12 mouse cellular contexts compared by ENCODE assay signal in the genomic region with DNA sequence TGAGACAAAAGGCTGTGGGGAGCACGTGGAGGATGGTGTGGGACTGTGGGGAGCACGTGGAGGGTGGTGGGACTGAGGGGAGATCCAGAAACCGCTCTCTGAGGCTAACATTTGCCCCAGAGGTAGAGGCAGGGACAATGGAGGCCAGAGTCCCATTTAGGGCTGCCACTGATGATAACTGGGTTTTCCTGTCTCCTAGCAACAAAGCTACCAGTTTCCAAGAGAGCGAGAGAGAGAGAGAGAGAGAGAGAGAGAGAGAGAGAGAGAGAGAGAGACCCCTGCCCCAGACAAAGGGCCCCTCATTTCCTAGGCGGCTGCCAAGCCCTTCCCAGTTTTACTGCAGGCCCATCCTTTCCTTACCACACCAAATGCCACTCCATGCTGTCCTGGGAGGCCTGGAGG. TPM values are rescaled to one million over a fixed set of nuclear protein-coding genes. Genes with fewer than 3 reads are reported as not detected.
DNase-seq lines count a peak whose midpoint lies in the region; ATAC-seq and TF ChIP-seq lines count a peak whose summit lies in the region.
"Had no signal": no experiment of that assay in that cellular context is flagged by ENCODE, and none has a peak within 500 bp of the region (broad histone marks: within the 10 kb centered on the region; RNA-seq: fewer than 3 reads in every experiment).

No protein-coding gene starts in this region.

- TF ChIP-seq POLR2A in heart, adult 2 months (IDR thresholded peaks at IDR 0.05; ENCODE audit: insufficient read depth, low read depth, low read length), result no peak

- peak overlapping the region; percentile 50 for H3K9ac ChIP-seq in neural tube, embryonic 11.5 days (ENCODE audit: low read length)
- peak overlapping the region; percentile 58 for H3K9ac ChIP-seq in hindbrain, embryonic 16.5 days (ENCODE audit: low read depth, low read length)
- H3K9ac ChIP-seq in midbrain, embryonic 14.5 days (replicated peaks; ENCODE audit: low read length), result peak overlapping the region; percentile 34
- H3K9ac ChIP-seq in heart, adult 2 months (ENCODE audit: low read depth, low read length), result no peak overlapping the region
- H3K9ac ChIP-seq: embryonic facial prominence, embryonic 12.5 days; lung, embryonic 15.5 days had no signal

- no peaks in the 10 kb centered on the region for H3K9me3 ChIP-seq in neural tube, embryonic 11.5 days (ENCODE audit: control insufficient read depth, low read length)
- H3K9me3 ChIP-seq in hindbrain, embryonic 16.5 days (ENCODE audit: control insufficient read depth, low read length), result no peaks in the 10 kb centered on the region
- H3K9me3 ChIP-seq in midbrain, embryonic 14.5 days (ENCODE audit: control insufficient read depth, low read length), result no peaks in the 10 kb centered on the region
- H3K9me3 ChIP-seq: embryonic facial prominence, embryonic 12.5 days; limb, embryonic 15.5 days; lung, embryonic 15.5 days had no signal

- DNase-seq in neural tube, embryonic 11.5 days (ENCODE audit: low spot score), result peak; percentile 56
- DNase-seq in neural tube, embryonic 10.5 days (ENCODE audit: extremely low spot score, low spot score), result no peak
- peak; percentile 70 for DNase-seq in midbrain, embryonic 14.5 days
- no peak for DNase-seq in gastrocnemius, postnatal 25 days
- DNase-seq in frontal cortex, postnatal 36 days (ENCODE audit: low spot score in 2 of 2), result no peak
- DNase-seq in left cerebral cortex, adult 18-20 months (ENCODE audit: low spot score in 2 of 2), result no peak
- DNase-seq in heart, adult 2 months, result no peak
- DNase-seq: cerebellum, adult 2 months had no signal

- TF ChIP-seq EP300 in heart, adult 2 months (IDR thresholded peaks at IDR 0.05; ENCODE audit: insufficient read depth, low read depth, low read length), result no peak

- peak; percentile 31 for ATAC-seq in neural tube, embryonic 11.5 days (ENCODE audit: insufficient read depth, low FRiP score, low TSS enrichment)
- ATAC-seq in hindbrain, embryonic 16.5 days, result peak; percentile 14; the same call in 1 of the 2 replicates
- ATAC-seq in midbrain, embryonic 14.5 days (ENCODE audit: low FRiP score, low TSS enrichment), result peak; percentile 41; the same call in 1 of the 2 replicates

- no peak overlapping the region for H3K4me3 ChIP-seq in neural tube, embryonic 11.5 days (ENCODE audit: low read depth, low read length)
- no peak overlapping the region for H3K4me3 ChIP-seq in hindbrain, embryonic 16.5 days (ENCODE audit: low read length)
- no peak overlapping the region for H3K4me3 ChIP-seq in midbrain, embryonic 14.5 days (replicated peaks; ENCODE audit: low read depth, low read length)
- H3K4me3 ChIP-seq in heart, adult 2 months, result no peak overlapping the region
- H3K4me3 ChIP-seq: embryonic facial prominence, embryonic 12.5 days; limb, embryonic 15.5 days; lung, embryonic 15.5 days had no signal

- intact Hi-C loops in heart, adult 2 months (cut with DNase I), result no loop called here

- TF ChIP-seq CTCF in heart, adult 2 months (IDR thresholded peaks at IDR 0.05), result no peak

- WGBS in neural tube, embryonic 11.5 days, result 15% methylated on average over 4 of the region's 5 CpGs
- WGBS in hindbrain, embryonic 16.5 days, result 15% methylated on average over 5 of the region's 5 CpGs
- WGBS in midbrain, embryonic 14.5 days, result 0% methylated on average over 5 of the region's 5 CpGs
- 65% methylated on average over 5 of the region's 5 CpGs for WGBS in heart, adult 2 months

- peak overlapping the region; percentile 9; the same call in 1 of the 2 replicates for H3K4me2 ChIP-seq in neural tube, embryonic 11.5 days (ENCODE audit: low read depth)
- no peak overlapping the region for H3K4me2 ChIP-seq in hindbrain, embryonic 16.5 days (ENCODE audit: low read length)
- peak overlapping the region; percentile 26 for H3K4me2 ChIP-seq in midbrain, embryonic 14.5 days (ENCODE audit: low read length)
- H3K4me2 ChIP-seq: embryonic facial prominence, embryonic 12.5 days; limb, embryonic 15.5 days; lung, embryonic 15.5 days had no signal

- H3K4me1 ChIP-seq in neural tube, embryonic 11.5 days (ENCODE audit: control insufficient read depth, insufficient read depth, low read length), result peaks cover 64% of the 10 kb centered on the region
- H3K4me1 ChIP-seq in hindbrain, embryonic 16.5 days (ENCODE audit: control insufficient read depth, insufficient read depth, low read depth, low read length), result peaks cover 72% of the 10 kb centered on the region
- peaks cover 85% of the 10 kb centered on the region for H3K4me1 ChIP-seq in midbrain, embryonic 14.5 days (ENCODE audit: control insufficient read depth, insufficient read depth, low read length)
- no peaks in the 10 kb centered on the region for H3K4me1 ChIP-seq in heart, adult 2 months (ENCODE audit: control insufficient read depth, insufficient read depth, low read length)

- no peaks in the 10 kb centered on the region for H3K79me2 ChIP-seq in heart, adult 2 months (replicated peaks; ENCODE audit: control insufficient read depth, insufficient read depth, low read length)

- peak overlapping the region; percentile 83 for H3K27ac ChIP-seq in neural tube, embryonic 11.5 days (ENCODE audit: low read depth, low read length)
- H3K27ac ChIP-seq in hindbrain, embryonic 16.5 days (ENCODE audit: low read depth, low read length), result peak overlapping the region; percentile 80
- H3K27ac ChIP-seq in midbrain, embryonic 14.5 days (replicated peaks; ENCODE audit: low read depth, low read length), result peak overlapping the region; percentile 92
- H3K27ac ChIP-seq in heart, adult 2 months, result no peak overlapping the region
- H3K27ac ChIP-seq: limb, embryonic 15.5 days; lung, embryonic 15.5 days had no signal

- H3K27me3 ChIP-seq in neural tube, embryonic 11.5 days (ENCODE audit: control insufficient read depth, insufficient read depth, low read length), result no peaks in the 10 kb centered on the region
- H3K27me3 ChIP-seq in hindbrain, embryonic 16.5 days (replicated peaks; ENCODE audit: control insufficient read depth, insufficient read depth, low read length), result no peaks in the 10 kb centered on the region
- H3K27me3 ChIP-seq in midbrain, embryonic 14.5 days (ENCODE audit: control insufficient read depth, insufficient read depth, low read length), result no peaks in the 10 kb centered on the region
- no peaks in the 10 kb centered on the region for H3K27me3 ChIP-seq in heart, adult 2 months (ENCODE audit: control insufficient read depth, insufficient read depth, low read length)
- H3K27me3 ChIP-seq: embryonic facial prominence, embryonic 12.5 days; limb, embryonic 15.5 days; lung, embryonic 15.5 days had no signal

- no peaks in the 10 kb centered on the region for H3K36me3 ChIP-seq in neural tube, embryonic 11.5 days (ENCODE audit: control insufficient read depth, insufficient read depth, low read length)
- H3K36me3 ChIP-seq in hindbrain, embryonic 16.5 days (ENCODE audit: control insufficient read depth, insufficient read depth, low read length), result no peaks in the 10 kb centered on the region
- H3K36me3 ChIP-seq in midbrain, embryonic 14.5 days (ENCODE audit: control insufficient read depth, insufficient read depth, low read length), result peaks cover 16% of the 10 kb centered on the region
- H3K36me3 ChIP-seq in heart, adult 2 months (ENCODE audit: control insufficient read depth, insufficient read depth, low read length), result no peaks in the 10 kb centered on the region
- H3K36me3 ChIP-seq: embryonic facial prominence, embryonic 12.5 days; lung, embryonic 15.5 days had no signal

RNA-seq across cellular contexts. Expression of a gene that starts 33.4 kb away (rescaled TPM):
- 25.6 and 27.6 TPM in 2 replicates for polyA plus RNA-seq in neural tube, embryonic 11.5 days (2014; fragmentation: Nextera tagmentation; extraction: Ambion mirVana)
- polyA plus RNA-seq in hindbrain, embryonic 16.5 days (2015; fragmentation: Nextera tagmentation; extraction: Ambion mirVana), result 23.8 and 34.7 TPM in 2 replicates
- 54.3 and 58.1 TPM in 2 replicates for polyA plus RNA-seq in midbrain, embryonic 14.5 days (2014; fragmentation: Nextera tagmentation; extraction: Ambion mirVana)
- under 1 TPM in 1 of 2 experiments, not detected in 1; 0.29 TPM for total RNA-seq in gastrocnemius, postnatal 25 days (2021)
- 10 to 100 TPM; 84.3 to 94.0 TPM for total RNA-seq in left cerebral cortex, adult 18-20 months (2021)
- 1 to 10 TPM in 1 of 2 experiments, under 1 TPM in 1; 0.68 to 1.1 TPM for total RNA-seq in heart, adult 2 months (2021)
- polyA plus RNA-seq in heart, adult 2 months (2012; rRNA removed), result 0.97 and 1.0 TPM in 2 replicates

RNA-seq across cellular contexts. Expression of a gene that starts 44.0 kb away (rescaled TPM):
- 195 and 208 TPM in 2 replicates for polyA plus RNA-seq in neural tube, embryonic 11.5 days (2014; fragmentation: Nextera tagmentation; extraction: Ambion mirVana)
- polyA plus RNA-seq in hindbrain, embryonic 16.5 days (2015; fragmentation: Nextera tagmentation; extraction: Ambion mirVana), result 87.7 and 88.8 TPM in 2 replicates
- polyA plus RNA-seq in midbrain, embryonic 14.5 days (2014; fragmentation: Nextera tagmentation; extraction: Ambion mirVana), result 130 and 136 TPM in 2 replicates
- total RNA-seq in gastrocnemius, postnatal 25 days (2021), result 10 to 100 TPM; 19.9 to 25.8 TPM
- total RNA-seq in left cerebral cortex, adult 18-20 months (2021), result 10 to 100 TPM; 39.4 to 42.4 TPM
- total RNA-seq in heart, adult 2 months (2021), result 10 to 100 TPM; 40.2 to 43.2 TPM
- polyA plus RNA-seq in heart, adult 2 months (2012; rRNA removed), result 38.8 and 45.1 TPM in 2 replicates

RNA-seq across cellular contexts. Expression of a gene that starts 54.1 kb away (rescaled TPM):
- polyA plus RNA-seq in neural tube, embryonic 11.5 days (2014; fragmentation: Nextera tagmentation; extraction: Ambion mirVana), result 109 and 128 TPM in 2 replicates
- 95.5 and 98.6 TPM in 2 replicates for polyA plus RNA-seq in hindbrain, embryonic 16.5 days (2015; fragmentation: Nextera tagmentation; extraction: Ambion mirVana)
- 96.6 and 103 TPM in 2 replicates for polyA plus RNA-seq in midbrain, embryonic 14.5 days (2014; fragmentation: Nextera tagmentation; extraction: Ambion mirVana)
- 10 to 100 TPM; 43.6 to 48.4 TPM for total RNA-seq in gastrocnemius, postnatal 25 days (2021)
- 10 to 100 TPM; 61.8 to 63.7 TPM for total RNA-seq in left cerebral cortex, adult 18-20 months (2021)
- total RNA-seq in heart, adult 2 months (2021), result 10 to 100 TPM; 49.4 to 52.6 TPM
- polyA plus RNA-seq in heart, adult 2 months (2012; rRNA removed), result 41.9 and 62.9 TPM in 2 replicates

Comparison
In these comparisons a context has a peak if more than half of its experiments do, and no peak if none do; other contexts are left out.
1. DNase-seq: peak in neural tube, embryonic 11.5 days (single experiment) and midbrain, embryonic 14.5 days (single experiment); none in neural tube, embryonic 10.5 days (single experiment), gastrocnemius, postnatal 25 days (single experiment), frontal cortex, postnatal 36 days (0 of 2), left cerebral cortex, adult 18-20 months (0 of 2) and heart, adult 2 months (0 of 2).
2. RNA of a gene that starts 33.4 kb away (polyA plus RNA-seq): 54.3 to 58.1 TPM in midbrain, embryonic 14.5 days, 25.6 to 27.6 TPM in neural tube, embryonic 11.5 days and 23.8 to 34.7 TPM in hindbrain, embryonic 16.5 days; 0.97 to 1.0 TPM in heart, adult 2 months; every median in the first group is over 10 times any median in the second.
3. Peak in every context shown above with its lines, with median percentiles within 50 percentile points of each other: ATAC-seq.